Mouse (Mus musculus): Measurements from ENCODE around the gene Snd1. TPM values are rescaled to one million over a fixed set of nuclear protein-coding genes. Genes with fewer than 3 reads are reported as not detected.

The Snd1 gene
- total RNA-seq, 2 experiments from 2014 or later, result 75.4 to 78.4 TPM

DNA sequence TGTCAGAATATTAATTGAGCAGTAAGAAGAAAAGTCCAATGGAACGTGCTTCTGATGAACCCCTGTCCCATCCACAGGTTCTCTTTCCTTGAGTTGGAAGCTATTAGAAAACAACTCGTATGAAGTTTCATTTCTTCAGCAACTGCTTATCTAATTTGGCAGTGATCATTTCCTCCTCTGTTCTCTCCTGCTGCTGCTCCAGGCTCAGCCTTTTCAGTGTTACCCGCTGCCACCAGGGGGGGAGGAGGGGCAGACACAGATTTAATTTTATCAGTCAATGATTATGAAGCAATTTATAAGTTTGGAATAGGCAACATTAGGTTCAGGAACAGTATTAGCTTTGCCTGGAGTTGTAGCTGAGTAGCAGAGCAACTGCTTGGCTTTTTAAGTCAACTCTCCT, 291.7 kb downstream of the Snd1 start:
- no peak for DNase-seq (ENCODE audit: low spot score)
- intact Hi-C loops (cut with DNase I), result no loop called here

- DNase-seq (ENCODE audit: low spot score), result no peak
- intact Hi-C loops (cut with DNase I), result no loop called here
These were observed 293.0 kb downstream of the Snd1 start for GRCm38 (mm10) chr6:28767891-28768481.

GRCm38 (mm10) chr6:28771331-28771730, 296.4 kb downstream of the Snd1 start:
- DNase-seq (ENCODE audit: low spot score), result no peak
- intact Hi-C loops (cut with DNase I), result no loop called here

- intact Hi-C loops (cut with DNase I), result no loop called here
- no peak for DNase-seq (ENCODE audit: low spot score)
These were observed 306.8 kb downstream of the Snd1 start for GRCm38 (mm10) chr6:28781696-28782095.

GRCm38 (mm10) chr6:28783082-28783647, 308.2 kb downstream of the Snd1 start:
- DNase-seq (ENCODE audit: low spot score), result no peak
- intact Hi-C loops (cut with DNase I), result no loop called here

GRCm38 (mm10) chr6:28783953-28784352, 309.0 kb downstream of the Snd1 start:
- DNase-seq (ENCODE audit: low spot score), result no peak
- intact Hi-C loops (cut with DNase I), result no loop called here

GRCm38 (mm10) chr6:28785770-28786169, 310.8 kb downstream of the Snd1 start:
- intact Hi-C loops (cut with DNase I), result no loop called here
- no peak for DNase-seq (ENCODE audit: low spot score)

- intact Hi-C loops (cut with DNase I), result no loop called here
- DNase-seq (ENCODE audit: low spot score), result no peak
These were observed 312.2 kb downstream of the Snd1 start for GRCm38 (mm10) chr6:28787133-28787532.

DNA sequence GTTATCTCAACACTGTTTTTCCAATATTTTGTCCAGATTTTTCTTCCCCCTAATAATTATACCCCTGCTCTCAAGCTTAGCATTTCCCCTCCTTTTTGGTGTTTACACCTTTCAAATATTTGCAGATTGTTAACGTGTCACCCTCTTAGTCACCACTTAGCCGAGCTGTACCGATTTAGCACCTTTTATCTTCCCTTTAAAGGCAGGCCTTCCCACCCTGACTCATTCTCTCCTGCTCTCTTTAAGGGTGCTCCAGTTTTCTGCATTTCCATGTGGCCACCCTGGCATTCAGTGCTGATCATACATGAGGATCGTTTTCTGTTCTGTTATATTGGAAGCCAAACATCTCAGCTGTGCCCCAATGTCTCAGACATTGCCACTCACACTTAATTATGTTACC, 314.7 kb downstream of the Snd1 start:
- intact Hi-C loops (cut with DNase I), result no loop called here
- no peak for DNase-seq (ENCODE audit: low spot score)

DNA sequence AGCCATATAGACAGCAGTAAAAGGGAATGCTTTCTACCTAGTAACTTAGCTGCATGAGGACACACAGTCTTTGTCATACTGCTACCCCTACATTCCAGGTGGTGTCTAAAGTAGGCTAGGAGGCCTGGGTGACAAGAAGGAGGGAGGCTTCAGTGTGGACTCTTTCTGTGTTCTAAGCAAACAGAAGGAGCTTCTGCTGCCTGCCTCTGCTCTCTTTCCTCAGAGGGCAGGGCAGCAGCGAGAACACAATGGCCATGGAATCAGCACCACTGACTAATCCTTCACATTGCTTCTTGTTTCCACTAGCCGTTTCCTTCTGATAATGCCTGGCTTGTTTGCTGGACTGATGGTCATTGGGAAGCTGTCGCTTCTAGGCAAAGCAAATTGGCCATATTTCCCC, 316.2 kb downstream of the Snd1 start:
- no peak for DNase-seq (ENCODE audit: low spot score)
- intact Hi-C loops (cut with DNase I), result no loop called here

- DNase-seq (ENCODE audit: low spot score), result no peak
- intact Hi-C loops (cut with DNase I), result no loop called here
These were observed 316.9 kb downstream of the Snd1 start for GRCm38 (mm10) chr6:28791809-28792208.

GRCm38 (mm10) chr6:28795380-28795779, 320.4 kb downstream of the Snd1 start:
- no peak for DNase-seq (ENCODE audit: low spot score)
- intact Hi-C loops (cut with DNase I), result no loop called here

DNA sequence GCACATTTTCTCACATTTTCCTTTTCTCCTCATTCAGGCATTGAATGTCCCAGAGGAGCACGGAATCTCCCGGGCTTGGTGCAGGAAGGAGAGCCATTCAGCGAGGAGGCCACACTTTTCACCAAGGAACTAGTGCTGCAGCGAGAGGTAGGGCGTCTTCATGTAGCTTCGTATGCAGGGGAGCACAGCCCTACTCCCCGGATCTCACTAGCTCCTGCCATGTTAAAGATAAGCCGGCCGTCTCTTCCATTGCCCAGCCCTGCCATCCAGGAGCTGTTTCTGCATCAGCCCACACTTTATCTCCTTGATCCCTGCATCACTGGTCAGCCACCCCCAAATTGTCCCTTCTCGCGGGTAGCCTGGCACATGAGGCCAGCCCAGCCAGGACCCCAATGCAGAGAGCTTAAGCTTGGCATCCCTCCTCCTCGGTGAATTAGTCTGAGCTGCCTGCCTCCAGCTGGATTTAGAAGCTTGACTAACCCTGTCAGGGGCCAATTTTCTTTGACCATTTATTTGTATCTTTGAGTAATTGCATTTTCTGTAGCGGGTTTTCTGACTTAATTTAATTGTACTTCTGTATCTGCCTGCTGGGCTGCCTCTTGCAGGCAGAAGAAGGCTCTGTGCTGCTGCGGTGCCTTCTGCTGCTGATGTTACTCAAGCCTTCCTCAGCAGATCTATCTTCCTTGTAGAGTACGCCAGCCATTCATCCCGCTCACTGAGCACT, 321.0 kb downstream of the Snd1 start:
- DNase-seq (ENCODE audit: low spot score), result no peak
- intact Hi-C loops (cut with DNase I), result no loop called here

- intact Hi-C loops (cut with DNase I), result no loop called here
These were observed 324.9 kb downstream of the Snd1 start for GRCm38 (mm10) chr6:28799818-28800217.

GRCm38 (mm10) chr6:28800976-28801375, 326.0 kb downstream of the Snd1 start:
- intact Hi-C loops (cut with DNase I), result no loop called here
- DNase-seq (ENCODE audit: low spot score), result no peak

More at GRCm38 (mm10) chr6:28799818-28800217, 324.9 kb downstream of the Snd1 start:
- DNase-seq (ENCODE audit: low spot score), result no peak

DNA sequence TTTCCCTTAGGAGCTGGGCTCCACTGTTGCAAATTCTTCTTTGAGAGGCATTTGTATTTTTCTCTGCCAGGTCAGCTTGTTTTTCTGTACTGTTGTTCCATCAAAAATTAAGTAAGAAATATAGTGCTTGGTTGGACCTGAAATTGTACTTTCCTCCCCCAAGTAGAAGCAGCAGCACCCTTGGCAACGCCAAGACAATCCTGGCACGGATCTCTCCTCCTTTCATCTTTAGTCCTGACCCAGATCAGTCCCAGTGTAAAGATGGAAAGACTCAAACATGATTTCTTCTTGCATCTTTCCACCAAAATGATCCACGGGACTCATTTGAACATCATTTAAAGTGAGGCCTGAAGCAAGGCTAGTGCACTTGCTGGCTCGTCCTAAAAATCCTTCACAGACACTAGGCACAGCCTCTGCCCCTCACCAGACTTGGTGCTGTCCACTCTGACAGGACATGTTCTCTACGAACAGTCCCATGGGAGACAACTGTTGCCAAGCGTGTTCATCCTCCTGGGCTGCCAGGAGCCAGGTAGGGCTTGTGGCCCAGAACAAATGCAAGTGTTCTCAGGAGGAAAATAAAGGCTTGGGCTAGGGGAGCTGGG, 328.8 kb downstream of the Snd1 start:
- intact Hi-C loops (cut with DNase I), result no loop called here

GRCm38 (mm10) chr6:28804751-28805150, 329.8 kb downstream of the Snd1 start:
- no peak for DNase-seq (ENCODE audit: low spot score)
- intact Hi-C loops (cut with DNase I), result no loop called here

More for the DNA sequence above, 328.8 kb downstream of the Snd1 start:
- DNase-seq (ENCODE audit: low spot score), result no peak

DNA sequence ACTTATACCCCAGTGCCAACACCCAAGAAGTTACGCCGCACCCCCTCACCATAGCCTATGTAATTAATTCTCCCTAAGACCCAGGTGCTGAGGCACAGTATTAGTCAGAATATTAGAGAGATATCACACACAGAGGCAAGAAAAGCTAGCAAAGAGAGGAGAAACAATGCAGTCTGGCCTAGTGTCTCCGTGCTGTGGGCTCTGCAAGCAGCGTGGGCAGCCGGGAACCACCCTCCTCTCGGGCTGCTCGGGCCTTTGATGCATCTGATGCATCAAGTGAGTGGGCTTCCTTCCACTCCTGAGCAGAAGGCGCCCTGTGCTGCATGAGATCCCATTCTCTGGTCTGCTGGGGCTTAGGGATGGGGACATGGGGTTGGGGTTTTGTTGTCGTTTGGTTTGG, 338.1 kb downstream of the Snd1 start:
- DNase-seq (ENCODE audit: low spot score), result no peak
- intact Hi-C loops (cut with DNase I), result no loop called here

DNA sequence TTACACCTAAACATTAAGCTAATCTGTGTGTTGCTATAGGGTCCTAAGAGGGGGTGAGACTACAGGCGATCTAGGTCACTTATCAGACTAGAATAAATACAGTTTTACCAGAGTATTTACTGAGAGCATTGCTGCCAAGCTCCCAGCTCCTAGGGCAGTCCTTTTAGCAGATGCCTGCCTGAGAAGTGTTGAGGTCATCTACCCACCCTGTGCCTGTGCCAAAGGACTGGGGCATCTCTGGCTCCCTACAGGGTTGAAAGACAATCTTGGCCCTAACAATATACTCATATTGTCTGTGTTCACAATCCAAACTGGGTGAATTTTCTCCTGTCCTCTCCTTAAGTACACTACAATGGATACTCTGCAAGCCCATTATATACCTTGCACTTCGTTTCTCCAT, 340.0 kb downstream of the Snd1 start:
- intact Hi-C loops (cut with DNase I), result no loop called here
- DNase-seq (ENCODE audit: low spot score), result no peak

GRCm38 (mm10) chr6:28817039-28817438, 342.1 kb downstream of the Snd1 start:
- no peak for DNase-seq (ENCODE audit: low spot score)
- intact Hi-C loops (cut with DNase I), result no loop called here
